Mouse (Mus musculus) stomach, embryonic 14.5 days (tissue): ENCODE measurements around the gene Olfr591. TPM values are rescaled to one million over a fixed set of nuclear protein-coding genes. Genes with fewer than 3 reads are reported as not detected.
"Not testable (repeated sequence)": the region's sequence is repeated elsewhere in the genome, so short reads cannot be mapped to it uniquely, and the experiment has no call there.

ENCODE experiments used
- ATAC-seq: fragments of 200-750 bp; cut with Nextera tagmentation; 2 replicates; pipeline ENCODE4 v1.8.0; 2017; ENCODE audit warnings: low read depth, moderate TSS enrichment; ENCODE audit not compliant: insufficient number of reproducible peaks, insufficient read depth, low FRiP score
- H3K27ac ChIP-seq: fragments of 300-500 bp; sonication (generic); 2 replicates; pipeline ENCODE4 v1.5.1; 2014; ENCODE audit warnings: mild to moderate bottlenecking, low read length, moderate library complexity, mixed read lengths
- H3K27me3 ChIP-seq: fragments of 300-500 bp; sonication (generic); 2 replicates; pipeline ENCODE4 v1.6.1; 2014; ENCODE audit warnings: low read length, control low read depth, mixed read lengths; ENCODE audit not compliant: control insufficient read depth, insufficient read depth
- H3K36me3 ChIP-seq: fragments of 300-500 bp; sonication (generic); 2 replicates; pipeline ENCODE4 v1.6.1; 2014; ENCODE audit warnings: mild to moderate bottlenecking, control low read depth, low read length, moderate library complexity, mixed read lengths; ENCODE audit not compliant: control insufficient read depth, insufficient read depth
- H3K4me1 ChIP-seq: fragments of 300-500 bp; sonication (generic); 2 replicates; pipeline ENCODE4 v1.6.1; 2014; ENCODE audit warnings: low read length, control low read depth, mixed read lengths; ENCODE audit not compliant: control insufficient read depth, insufficient read depth
- H3K4me2 ChIP-seq: fragments of 300-500 bp; sonication (generic); replicated peaks from 2 replicates; pipeline ENCODE4 v1.6.1; 2014; ENCODE audit warnings: low read depth, low read length, control low read depth
- H3K4me3 ChIP-seq: fragments of 300-500 bp; sonication (generic); 2 replicates; pipeline ENCODE4 v1.5.1; 2014; ENCODE audit warnings: low read depth, low read length, control low read depth
- H3K9ac ChIP-seq: fragments of 300-500 bp; sonication (generic); replicated peaks from 2 replicates; pipeline ENCODE4 v1.6.1; 2014; ENCODE audit warnings: low read depth, mild to moderate bottlenecking, control low read depth, low read length, moderate library complexity, mixed read lengths
- H3K9me3 ChIP-seq: fragments of 300-500 bp; sonication (generic); 2 replicates; pipeline ENCODE4 v1.6.1; 2016; ENCODE audit warnings: low read depth, low read length, control low read depth; ENCODE audit not compliant: control insufficient read depth
- WGBS: fragments of 180-500 bp; shearing (Covaris S2); extraction: QIAGEN DNeasy Blood & Tissue Kit; methylation state at CpG from one replicate; pipeline ENCODE4 v1.1.7; 2014; 5-methylcytosine and 5-hydroxymethylcytosine counted together
- polyA plus RNA-seq: library from polyadenylated mRNA; unstranded; fragments of >200 nt; fragmentation: Nextera tagmentation; extraction: Ambion mirVana; gene quantifications from 2 replicates; pipeline ENCODE4 v1.2.1, GENCODE M21; 2014

The Olfr591 gene
- not detected in 2 replicates for polyA plus RNA-seq

GRCm38 (mm10) chr7:103178240-103178639 lies at the start of gene Olfr591:
TSS of gene Olfr591 (minus strand) at chr7:103178340.
- Histone ChIP-seq H3K4me1 (no peaks in the 10 kb centered on the region), H3K4me2 (no peak within 1 kb of the TSS), H3K36me3 (no peaks in the 10 kb centered on the region), H3K4me3 (no peak within 1 kb of the TSS), H3K27me3 (no peaks in the 10 kb centered on the region), H3K9me3 (peaks cover 6% of the 10 kb centered on the region; the same call in 1 of the 2 replicates), H3K27ac (no peak within 1 kb of the TSS), H3K9ac (no peak within 1 kb of the TSS)
- ATAC-seq, result no peak
- 79% methylated on average over 1 of the region's 1 CpGs for WGBS

- ATAC-seq, result no peak
- Histone ChIP-seq H3K27me3 (no peaks in the 10 kb centered on the region), H3K9me3 (no peaks in the 10 kb centered on the region), H3K4me1 (no peaks in the 10 kb centered on the region), H3K27ac (no peak within 1 kb of the TSS), H3K4me3 (no peak within 1 kb of the TSS), H3K9ac (no peak within 1 kb of the TSS), H3K4me2 (no peak within 1 kb of the TSS), H3K36me3 (no peaks in the 10 kb centered on the region)
Measured at GRCm38 (mm10) chr7:103216696-103217095, 38.6 kb upstream of the Olfr591 start, which contains the start of gene Olfr594. TSS of gene Olfr594 (plus strand) at chr7:103216996.

GRCm38 (mm10) chr7:103212050-103212449 lies 33.9 kb upstream of the Olfr591 start:
- 87% methylated on average over 5 of the region's 5 CpGs for WGBS
- H3K27me3 ChIP-seq, H3K4me3 ChIP-seq, H3K27ac ChIP-seq, H3K36me3 ChIP-seq, H3K4me2 ChIP-seq, ATAC-seq, H3K9ac ChIP-seq, H3K9me3 ChIP-seq, H3K4me1 ChIP-seq: not testable (repeated sequence)

- Histone ChIP-seq H3K4me3 (no peak within 1 kb of the TSS), H3K4me2 (no peak within 1 kb of the TSS), H3K4me1 (no peaks in the 10 kb centered on the region), H3K27ac (no peak within 1 kb of the TSS), H3K9me3 (no peaks in the 10 kb centered on the region), H3K36me3 (no peaks in the 10 kb centered on the region), H3K9ac (no peak within 1 kb of the TSS), H3K27me3 (no peaks in the 10 kb centered on the region)
- ATAC-seq, result no peak
- WGBS, result 74% methylated on average over 1 of the region's 1 CpGs
Measured at GRCm38 (mm10) chr7:103211562-103211961, 33.4 kb upstream of the Olfr591 start, which contains the start of gene Olfr593. TSS of gene Olfr593 (plus strand) at chr7:103211862.

GRCm38 (mm10) chr7:103184503-103184902 lies 6.4 kb upstream of the Olfr591 start, which contains the start of gene Olfr592:
TSS of gene Olfr592 (plus strand) at chr7:103184803.
- not testable (repeated sequence) for ATAC-seq, H3K9me3 ChIP-seq, H3K4me2 ChIP-seq, H3K27me3 ChIP-seq, H3K9ac ChIP-seq, H3K4me1 ChIP-seq, H3K27ac ChIP-seq, H3K36me3 ChIP-seq, H3K4me3 ChIP-seq
- WGBS, result 94% methylated on average over 1 of the region's 1 CpGs

- no peaks in the 10 kb centered on the region for H3K9me3 ChIP-seq
- no peak overlapping the region for H3K27ac ChIP-seq
- WGBS, result 71% methylated on average over 5 of the region's 5 CpGs
- no peak overlapping the region for H3K9ac ChIP-seq
- no peak overlapping the region for H3K4me3 ChIP-seq
- no peaks in the 10 kb centered on the region for H3K27me3 ChIP-seq
- no peak overlapping the region for H3K4me2 ChIP-seq
- no peaks in the 10 kb centered on the region for H3K36me3 ChIP-seq
- ATAC-seq, result no peak
- no peaks in the 10 kb centered on the region for H3K4me1 ChIP-seq
Measured at GRCm38 (mm10) chr7:103169697-103170096, 8.4 kb downstream of the Olfr591 start.

- 74% methylated on average over 2 of the region's 2 CpGs for WGBS
- no peak for ATAC-seq
- Histone ChIP-seq H3K27me3 (no peaks in the 10 kb centered on the region), H3K4me1 (no peaks in the 10 kb centered on the region), H3K9me3 (no peaks in the 10 kb centered on the region), H3K9ac (no peak within 1 kb of the TSS), H3K4me3 (no peak within 1 kb of the TSS), H3K4me2 (no peak within 1 kb of the TSS), H3K36me3 (no peaks in the 10 kb centered on the region), H3K27ac (no peak within 1 kb of the TSS)
Measured at GRCm38 (mm10) chr7:103156256-103156655, 21.9 kb downstream of the Olfr591 start, which contains the start of gene Olfr589. TSS of gene Olfr589 (minus strand) at chr7:103156356.

GRCm38 (mm10) chr7:103140579-103140978 lies 37.6 kb downstream of the Olfr591 start, which contains the start of gene Olfr588-ps1:
TSS of gene Olfr588-ps1 (plus strand) at chr7:103140879.
- Histone ChIP-seq H3K27me3 (no peaks in the 10 kb centered on the region), H3K36me3 (no peaks in the 10 kb centered on the region)

GRCm38 (mm10) chr7:103125538-103125937 lies 52.6 kb downstream of the Olfr591 start, which contains the start of gene Olfr586:
TSS of gene Olfr586 (minus strand) at chr7:103125638.
- H3K4me1 ChIP-seq, result no peaks in the 10 kb centered on the region
- WGBS, result 82% methylated on average over 3 of the region's 3 CpGs

More at GRCm38 (mm10) chr7:103140579-103140978, 37.6 kb downstream of the Olfr591 start, which contains the start of gene Olfr588-ps1:
- Histone ChIP-seq H3K4me2 (no peak within 1 kb of the TSS), H3K9me3 (no peaks in the 10 kb centered on the region), H3K4me3 (no peak within 1 kb of the TSS), H3K4me1 (no peaks in the 10 kb centered on the region), H3K27ac (no peak within 1 kb of the TSS), H3K9ac (no peak within 1 kb of the TSS)
- ATAC-seq, result no peak
- 76% methylated on average over 1 of the region's 1 CpGs for WGBS

More at GRCm38 (mm10) chr7:103125538-103125937, 52.6 kb downstream of the Olfr591 start, which contains the start of gene Olfr586:
- H3K27ac ChIP-seq, result no peak within 1 kb of the TSS
- H3K36me3 ChIP-seq, result no peaks in the 10 kb centered on the region
- H3K27me3 ChIP-seq, result no peaks in the 10 kb centered on the region
- no peak within 1 kb of the TSS for H3K9ac ChIP-seq
- H3K4me3 ChIP-seq, result no peak within 1 kb of the TSS
- ATAC-seq, result no peak
- no peaks in the 10 kb centered on the region for H3K9me3 ChIP-seq
- no peak within 1 kb of the TSS for H3K4me2 ChIP-seq
